Mouse (Mus musculus) thymus, postnatal 0 days (tissue): Measurements from ENCODE around the gene Deaf1. TPM values are rescaled to one million over a fixed set of nuclear protein-coding genes. Genes with fewer than 3 reads are reported as not detected.
"Not testable (repeated sequence)": the region's sequence is repeated elsewhere in the genome, so short reads cannot be mapped to it uniquely, and the experiment has no call there.

Experiments
- DNase-seq: peaks from one replicate; pipeline ENCODE4 v3.0.0-alpha.2; 2015; ENCODE audit warnings: low spot score
- polyA plus RNA-seq: library from polyadenylated mRNA; unstranded; fragments of >200 nt; fragmentation: Nextera tagmentation; extraction: Ambion mirVana; gene quantifications from 2 replicates; pipeline ENCODE4 v1.2.1, GENCODE M21; 2015

The Deaf1 gene
- polyA plus RNA-seq, 1 experiment from 2014 or later = 25.6 TPM

DNA sequence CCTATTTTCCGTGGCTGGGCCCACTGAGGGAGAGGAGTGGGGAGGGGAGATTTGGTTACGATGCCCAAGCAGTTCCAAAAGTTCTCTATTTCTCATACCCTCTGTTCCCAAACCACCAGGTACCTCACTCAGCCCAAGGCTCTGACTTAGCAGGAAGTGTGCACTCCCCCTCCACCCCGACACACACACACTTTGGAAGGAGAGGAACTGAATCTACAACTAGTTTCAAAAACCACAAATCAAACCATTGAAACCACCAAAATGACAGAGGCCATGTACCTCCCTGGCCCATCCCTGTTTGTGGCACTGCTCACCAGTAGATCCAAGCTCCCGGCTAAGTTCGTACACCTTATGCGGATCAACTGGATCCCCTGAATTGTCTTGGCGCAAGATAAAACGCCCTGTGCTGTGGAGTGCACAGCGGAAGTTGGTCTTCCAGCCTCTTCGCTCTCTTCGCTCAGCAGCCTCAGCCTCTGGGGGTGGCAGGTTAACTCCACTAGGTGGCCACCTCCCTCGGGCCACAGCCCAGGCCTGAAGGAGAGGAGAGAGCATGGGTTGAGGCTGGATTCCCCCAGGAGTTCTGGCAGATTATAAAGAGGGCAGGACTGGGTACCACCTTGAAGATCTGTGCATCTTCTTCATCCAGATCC, 62.6 kb downstream of the Deaf1 start:
- DNase-seq = peak; percentile 74

DNA sequence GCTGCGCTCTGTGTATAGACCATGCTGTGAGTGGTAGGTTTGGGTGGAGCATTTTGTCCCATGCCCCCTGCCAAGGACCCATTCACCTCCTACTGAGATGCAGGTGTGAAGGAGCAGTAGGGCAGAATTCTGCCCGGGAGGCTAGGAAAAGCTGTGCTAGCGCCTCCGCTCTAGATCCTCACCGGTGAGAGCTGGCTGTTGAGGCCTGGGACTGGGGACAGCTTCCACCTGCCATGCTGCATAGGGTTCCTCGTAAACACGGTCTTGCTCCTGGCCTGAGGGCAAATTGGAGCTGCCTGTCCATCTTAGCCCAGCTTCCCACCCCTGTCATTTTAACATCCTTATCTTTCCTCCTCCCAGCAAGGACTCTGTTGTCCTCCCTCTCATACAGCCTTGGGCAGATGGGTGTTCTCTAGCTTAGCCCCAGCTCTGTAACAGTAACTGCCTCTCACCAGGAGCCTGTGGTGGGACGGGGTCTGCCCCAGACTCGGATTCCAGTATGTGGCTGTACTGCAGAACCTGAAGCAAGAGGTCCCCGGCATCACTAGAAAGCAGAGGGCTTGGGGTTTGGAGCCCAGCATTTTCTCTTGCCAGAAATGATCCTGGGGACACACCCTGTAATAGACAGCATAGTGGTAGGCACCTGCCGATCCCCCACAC, 63.3 kb downstream of the Deaf1 start:
- no peak for DNase-seq

DNA sequence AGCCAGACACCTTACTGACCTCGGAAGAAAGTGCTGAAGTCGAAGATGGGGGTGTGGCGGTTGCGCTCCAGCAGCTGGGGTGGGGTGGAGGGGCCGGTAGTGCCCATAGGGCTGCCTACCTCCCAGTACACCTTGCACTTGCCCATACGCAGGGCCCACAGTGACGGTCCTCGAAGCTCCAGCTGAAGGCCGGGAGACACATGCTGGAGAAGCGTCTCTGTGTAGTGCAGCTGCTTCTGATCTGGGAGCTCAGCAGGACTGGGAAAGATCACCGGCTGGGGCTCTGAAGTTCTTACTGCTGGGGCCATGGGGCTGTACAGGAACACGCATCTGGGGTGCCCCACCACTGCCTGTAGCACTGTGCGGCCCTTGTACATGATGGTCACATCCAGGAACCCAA, 63.9 kb downstream of the Deaf1 start:
- no peak for DNase-seq

DNA sequence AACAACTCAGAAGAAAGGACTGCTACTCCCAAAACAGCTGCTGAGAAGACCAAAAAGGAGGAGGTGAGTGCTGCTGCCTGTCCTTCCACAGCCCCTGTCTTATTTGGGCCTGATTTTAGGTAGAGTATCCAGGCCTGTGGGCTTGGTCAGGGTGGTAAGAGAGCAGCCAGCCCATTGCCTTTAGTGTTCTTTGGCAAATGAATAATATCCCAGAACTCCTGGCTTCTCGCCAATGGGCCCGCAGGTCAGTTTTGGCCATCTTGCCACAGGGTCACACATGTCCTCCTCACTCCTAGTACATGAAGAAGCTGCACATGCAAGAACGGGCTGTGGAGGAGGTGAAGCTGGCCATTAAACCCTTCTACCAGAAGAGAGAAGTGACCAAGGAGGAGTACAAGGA, 66.0 kb downstream of the Deaf1 start:
- DNase-seq = no peak

DNA sequence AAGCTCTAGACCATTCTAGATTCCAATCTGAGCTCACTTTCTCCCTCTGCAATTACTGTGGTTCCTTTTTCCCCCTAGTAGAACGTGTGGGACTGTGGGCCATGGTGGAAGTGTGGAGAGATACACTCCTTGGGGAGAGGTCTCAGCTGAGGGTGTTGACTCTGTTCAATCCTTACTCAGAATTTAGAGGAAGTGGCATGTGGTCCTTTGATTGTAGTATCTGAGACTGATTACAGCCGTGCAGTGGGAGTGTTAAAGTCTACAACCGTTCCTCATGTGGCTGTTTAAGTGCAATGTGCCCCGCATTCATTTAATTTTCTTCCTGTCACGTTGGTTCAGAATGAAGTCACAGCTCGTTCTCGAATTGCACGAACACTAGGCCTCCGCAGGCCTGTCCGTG, 71.3 kb downstream of the Deaf1 start:
- DNase-seq = no peak

DNA sequence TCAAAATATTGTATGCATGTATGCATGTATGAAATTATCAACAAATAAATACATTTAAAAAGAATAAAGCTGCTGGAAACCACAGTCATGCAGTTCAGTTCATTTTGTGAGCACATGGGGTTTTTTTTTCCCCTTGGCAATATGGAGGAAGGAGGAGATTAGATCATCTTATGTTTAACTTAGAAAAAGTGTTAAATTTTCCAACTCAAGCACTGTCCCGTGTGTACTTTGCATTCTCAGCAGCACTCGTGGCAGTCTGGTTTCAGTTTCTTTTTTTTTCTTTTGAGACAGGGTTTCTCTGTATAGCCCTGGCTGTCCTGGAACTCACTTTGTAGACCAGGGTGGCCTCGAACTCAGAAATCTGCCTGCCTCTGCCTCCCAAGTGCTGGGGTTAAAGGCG, 77.0 kb downstream of the Deaf1 start:
- DNase-seq = not testable (repeated sequence)

Other genes starting within 250 kb of the Deaf1 start
- 45.1 and 47.8 TPM in 2 replicates for gene Pkp3, start 249.5 kb downstream of the Deaf1 start, polyA plus RNA-seq
- 45.9 and 51.9 TPM in 2 replicates for gene Sigirr, start 227.1 kb downstream of the Deaf1 start, polyA plus RNA-seq
- gene Ano9, start 209.9 kb downstream of the Deaf1 start, polyA plus RNA-seq = 0.18 and 0.33 TPM in 2 replicates
- gene Ptdss2, start 205.3 kb downstream of the Deaf1 start, polyA plus RNA-seq = 25.5 and 28.8 TPM in 2 replicates
- 71.2 and 72.2 TPM in 2 replicates for gene Rnh1, start 154.8 kb downstream of the Deaf1 start, polyA plus RNA-seq
- 58.8 and 66.5 TPM in 2 replicates for gene Hras, start 133.7 kb downstream of the Deaf1 start, polyA plus RNA-seq
- 2.5 and 2.9 TPM in 2 replicates for gene Lrrc56, start 133.5 kb downstream of the Deaf1 start, polyA plus RNA-seq
- gene Lmntd2, start 113.6 kb downstream of the Deaf1 start, polyA plus RNA-seq = 1.1 and 1.8 TPM in 2 replicates
- 19.7 and 20.6 TPM in 2 replicates for gene Rassf7, start 111.8 kb downstream of the Deaf1 start, polyA plus RNA-seq
- gene Phrf1, start 98.9 kb downstream of the Deaf1 start, polyA plus RNA-seq = 63.0 and 67.4 TPM in 2 replicates
- 46.6 and 46.7 TPM in 2 replicates for gene Irf7, start 61.2 kb downstream of the Deaf1 start, polyA plus RNA-seq
- 0.42 and 0.73 TPM in 2 replicates for gene Cdhr5, start 50.9 kb downstream of the Deaf1 start, polyA plus RNA-seq
- gene Sct, start 48.6 kb downstream of the Deaf1 start, polyA plus RNA-seq = 3.9 and 5.0 TPM in 2 replicates
- gene Drd4, start 35.7 kb downstream of the Deaf1 start, polyA plus RNA-seq = 0.33 and 0.40 TPM in 2 replicates
- gene Tmem80, start within 50 bp of the Deaf1 start, polyA plus RNA-seq = 43.0 and 45.6 TPM in 2 replicates
- gene Eps8l2, start 11.2 kb upstream of the Deaf1 start, polyA plus RNA-seq = 8.1 and 10.4 TPM in 2 replicates
- 379 and 423 TPM in 2 replicates for gene Taldo1, start 64.5 kb upstream of the Deaf1 start, polyA plus RNA-seq
- 52.1 and 53.8 TPM in 2 replicates for gene Gatd1, start 86.4 kb upstream of the Deaf1 start, polyA plus RNA-seq
- 0.24 and 0.26 TPM in 2 replicates for gene Cend1, start 101.8 kb upstream of the Deaf1 start, polyA plus RNA-seq
- gene Slc25a22, start 110.2 kb upstream of the Deaf1 start, polyA plus RNA-seq = 19.0 and 19.1 TPM in 2 replicates
- 13.2 and 14.2 TPM in 2 replicates for gene Pidd1, start 116.3 kb upstream of the Deaf1 start, polyA plus RNA-seq
- 2,028 and 2,062 TPM in 2 replicates for gene Rplp2, start 119.7 kb upstream of the Deaf1 start, polyA plus RNA-seq
- 49.2 and 50.5 TPM in 2 replicates for gene Pnpla2, start 127.5 kb upstream of the Deaf1 start, polyA plus RNA-seq
- gene Cracr2b, start 133.4 kb upstream of the Deaf1 start, polyA plus RNA-seq = 6.1 and 8.9 TPM in 2 replicates
- gene Cd151, start 139.7 kb upstream of the Deaf1 start, polyA plus RNA-seq = 11.7 and 13.0 TPM in 2 replicates
- gene Polr2l, start 147.4 kb upstream of the Deaf1 start, polyA plus RNA-seq = 73.5 and 85.3 TPM in 2 replicates
- gene Tspan4, start 147.6 kb upstream of the Deaf1 start, polyA plus RNA-seq = 24.7 and 28.5 TPM in 2 replicates
- 20.3 and 25.4 TPM in 2 replicates for gene Chid1, start 212.2 kb upstream of the Deaf1 start, polyA plus RNA-seq
- gene Ap2a2, start 234.5 kb upstream of the Deaf1 start, polyA plus RNA-seq = 39.4 and 40.1 TPM in 2 replicates